Mouse (Mus musculus) heart, adult 9 months (tissue): Measurements from ENCODE around the gene Usp39.

Experiments used
- DNase-seq, 2 experiments: peaks; one replicate each; pipeline ENCODE4 v3.0.0; 2022; ENCODE audit warnings: low spot score in 2 of 2

Gene Usp39

DNA sequence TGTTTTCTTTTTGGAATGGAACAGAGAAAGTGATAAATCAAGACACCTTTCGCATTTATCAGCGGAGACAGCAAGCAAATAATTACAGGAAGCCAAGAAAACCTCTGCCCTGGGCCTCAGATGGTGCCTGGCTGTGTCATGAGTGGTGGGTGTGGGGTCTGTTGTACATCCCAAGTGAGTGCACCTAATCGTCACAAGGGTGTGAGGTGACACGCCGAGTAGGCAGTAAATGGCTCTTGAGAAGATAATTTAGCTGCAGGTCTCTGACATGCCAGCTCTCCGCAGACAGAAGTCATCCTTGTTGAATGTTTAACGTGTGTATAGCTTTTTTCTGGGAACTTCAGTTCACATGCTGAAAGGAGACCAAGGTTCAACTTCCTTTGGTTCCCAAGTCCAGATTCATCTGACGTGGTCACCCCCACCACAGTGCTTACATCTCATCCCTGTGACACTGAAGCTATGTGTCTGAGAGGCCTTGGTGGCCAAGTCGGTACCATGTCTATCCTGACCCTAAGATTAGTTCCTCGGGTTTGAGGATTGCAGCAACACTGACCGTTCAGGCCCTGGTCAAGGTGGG is 42.5 kb downstream of the Usp39 start:
- DNase-seq, result no peak

DNA sequence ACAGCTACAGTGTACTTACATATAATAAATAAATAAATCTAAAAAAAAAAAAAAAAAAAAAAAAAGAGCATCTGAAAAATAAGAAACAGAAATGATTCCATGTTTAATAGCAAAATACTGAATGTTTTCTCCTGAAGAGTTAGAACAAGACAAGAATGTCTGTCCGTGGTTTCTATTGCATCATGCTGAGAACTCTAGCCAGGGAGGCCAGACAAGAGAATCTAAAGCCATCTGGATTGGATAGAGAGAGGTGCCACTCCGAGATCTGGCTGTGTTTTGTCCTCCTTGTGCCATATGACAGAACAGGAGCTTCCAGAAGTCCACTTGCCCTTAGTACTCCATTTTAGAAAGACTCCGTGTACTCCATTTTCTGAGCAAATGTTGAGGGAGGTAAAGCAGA is 47.2 kb downstream of the Usp39 start:
- no peak for DNase-seq

DNA sequence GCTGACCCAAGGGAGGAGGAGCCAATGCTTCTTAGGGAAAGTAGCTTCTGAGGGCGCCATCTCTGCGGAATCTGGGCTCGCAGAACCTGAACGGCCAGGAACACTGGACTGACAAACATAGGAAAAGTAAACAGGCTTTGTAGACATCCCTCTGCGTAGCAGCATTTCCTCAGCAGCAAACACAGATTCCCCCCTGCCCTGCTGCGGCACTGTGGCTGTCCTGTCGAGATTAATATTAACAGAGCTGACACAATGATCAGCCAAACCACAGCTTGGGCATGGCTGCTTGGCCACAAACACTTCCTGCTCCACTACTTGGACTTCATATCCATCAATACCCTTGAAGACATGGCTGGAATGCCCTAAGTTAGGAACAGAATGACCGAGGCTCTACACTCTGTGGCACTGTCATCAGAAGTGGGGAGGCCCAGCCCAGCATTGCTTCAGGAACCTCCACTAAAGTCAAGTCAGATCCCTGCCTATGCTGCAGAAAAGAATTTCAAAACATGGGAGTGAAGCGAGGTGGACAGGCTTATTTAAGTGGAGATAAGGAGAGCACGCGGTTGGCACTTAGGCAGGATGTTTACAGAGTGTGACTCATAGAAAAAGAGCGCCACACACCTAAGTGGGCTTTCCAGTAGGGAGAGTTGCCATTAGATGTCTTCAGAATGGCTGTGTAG is 51.9 kb downstream of the Usp39 start:
- no peak for DNase-seq

GRCm38 (mm10) chr6:72289484-72289883 is 55.5 kb downstream of the Usp39 start:
- no peak for DNase-seq

DNA sequence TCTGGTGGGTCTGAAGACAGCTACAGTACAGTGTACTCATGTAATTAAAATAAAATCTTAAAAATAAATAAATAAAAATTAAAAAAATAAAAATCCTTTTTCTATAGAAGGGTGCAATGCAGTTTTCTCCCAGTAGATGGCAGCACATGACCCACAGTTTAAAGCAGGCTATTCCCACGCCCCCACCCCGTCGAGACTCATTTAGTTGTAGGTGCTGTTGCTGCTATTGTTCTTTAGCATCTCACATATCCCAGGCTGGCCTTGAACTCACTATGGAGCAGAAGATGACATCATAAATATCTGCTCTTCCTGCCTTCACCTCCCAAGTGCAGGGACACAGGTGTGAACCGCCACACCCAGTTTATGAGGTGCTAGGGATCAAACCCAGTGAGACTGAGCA is 61.1 kb downstream of the Usp39 start:
- no peak for DNase-seq

- DNase-seq, result no peak
Observed at GRCm38 (mm10) chr6:72280410-72280998, 64.5 kb downstream of the Usp39 start.

GRCm38 (mm10) chr6:72279505-72279904 is 65.5 kb downstream of the Usp39 start:
- no peak for DNase-seq

GRCm38 (mm10) chr6:72278835-72279234 is 66.1 kb downstream of the Usp39 start:
- no peak for DNase-seq

- DNase-seq, result peak; percentile 88 to 93
Observed at GRCm38 (mm10) chr6:72277508-72278166, 67.3 kb downstream of the Usp39 start.

DNA sequence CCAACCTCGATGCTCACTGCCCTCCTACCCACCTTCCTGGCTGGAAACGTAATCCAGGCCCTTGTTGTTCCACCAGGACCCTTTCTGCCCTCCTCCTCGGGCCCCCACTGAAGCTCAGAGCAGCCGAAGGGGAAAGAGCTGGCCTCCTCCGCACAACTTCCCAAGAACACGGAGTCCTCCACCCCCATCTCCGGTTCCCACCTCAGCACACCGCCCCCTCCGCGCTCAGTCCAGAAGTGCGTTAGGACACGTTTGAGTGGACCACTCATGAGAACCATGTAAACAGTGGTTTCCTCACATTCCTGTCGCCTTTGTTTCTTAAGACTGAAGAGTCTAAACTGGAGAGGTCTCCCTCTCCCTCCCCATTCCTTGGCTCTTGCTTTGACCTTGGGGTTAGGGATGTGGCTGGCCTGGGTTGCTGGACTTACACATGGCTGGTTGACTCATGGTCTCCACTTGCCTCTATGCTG is 68.0 kb downstream of the Usp39 start:
- DNase-seq, result peak; percentile 35 to 69

GRCm38 (mm10) chr6:72276141-72276540 is 68.8 kb downstream of the Usp39 start:
- DNase-seq, result no peak

DNA sequence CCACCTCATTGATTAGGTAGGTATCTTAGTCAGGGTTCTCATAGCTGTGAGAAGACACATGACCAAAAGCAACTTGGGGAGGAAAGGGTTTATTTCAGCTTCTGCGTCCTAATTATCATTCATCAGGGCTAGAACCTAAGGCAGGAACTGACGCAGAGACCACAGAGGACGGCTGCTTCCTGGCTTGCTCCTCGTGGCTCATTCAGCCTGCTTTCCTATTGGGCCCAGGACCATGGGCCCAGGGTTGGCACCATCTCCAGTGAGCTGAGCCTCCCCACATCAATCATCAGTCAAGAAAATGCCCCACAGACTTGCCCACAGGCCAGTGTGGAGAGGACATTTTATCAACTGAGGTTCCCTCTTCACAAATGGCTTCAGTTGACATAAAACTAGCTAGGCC is 69.5 kb downstream of the Usp39 start:
- DNase-seq, result no peak

- no peak for DNase-seq
Observed at GRCm38 (mm10) chr6:72273153-72273552, 71.8 kb downstream of the Usp39 start.

DNA sequence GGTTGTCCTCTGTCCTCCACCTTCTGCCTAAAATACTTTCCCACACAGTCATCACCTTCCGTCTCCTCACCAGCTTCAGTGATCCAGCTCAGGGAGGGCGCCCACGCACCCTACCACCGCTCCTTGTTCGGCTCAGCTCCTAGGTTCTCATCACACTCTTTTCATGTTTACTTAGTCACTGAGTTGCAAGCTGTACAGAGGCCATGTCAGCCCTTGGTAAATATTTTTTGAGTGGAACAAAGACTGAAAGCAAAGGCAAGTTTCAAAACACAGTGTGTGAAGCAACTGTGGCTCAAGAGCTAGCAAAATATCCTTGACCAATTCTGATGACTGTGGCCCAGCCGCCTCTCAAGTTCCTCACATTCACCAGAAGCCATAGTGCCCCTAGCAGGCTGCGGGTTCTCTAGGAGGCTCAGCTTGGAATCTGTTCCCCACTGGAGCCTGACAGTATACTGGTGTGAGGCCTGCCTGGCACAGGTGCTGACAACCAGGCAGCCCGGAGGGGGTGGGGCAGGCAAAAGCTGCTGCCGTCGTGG is 72.8 kb downstream of the Usp39 start:
- DNase-seq, result no peak

DNA sequence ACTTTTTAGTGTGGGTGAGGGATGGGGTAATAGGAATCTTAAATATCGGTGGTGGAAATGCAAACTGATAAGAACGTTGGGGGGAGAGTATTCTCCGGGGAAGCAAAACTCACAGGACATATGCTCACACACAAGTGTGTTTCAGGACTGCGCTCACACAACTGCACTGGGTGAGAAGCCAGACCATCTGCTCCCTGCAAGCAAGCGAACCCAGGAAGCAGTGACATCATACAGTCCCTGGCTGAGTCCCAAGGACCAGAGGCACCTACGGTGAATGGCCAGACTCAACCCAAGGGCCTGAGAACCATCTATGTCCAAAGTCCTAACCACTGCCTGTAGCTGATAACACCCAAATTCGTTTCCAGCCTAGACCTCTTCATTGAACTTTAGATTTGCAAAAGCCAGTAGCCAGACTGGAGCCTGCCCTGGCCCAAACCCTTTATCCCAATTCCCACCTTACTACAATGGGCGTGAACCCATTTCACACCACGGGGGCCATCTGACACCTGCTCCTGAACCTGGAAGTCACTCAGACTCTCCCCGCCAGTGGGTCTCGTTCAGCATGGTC is 73.9 kb downstream of the Usp39 start:
- DNase-seq, result no peak

DNA sequence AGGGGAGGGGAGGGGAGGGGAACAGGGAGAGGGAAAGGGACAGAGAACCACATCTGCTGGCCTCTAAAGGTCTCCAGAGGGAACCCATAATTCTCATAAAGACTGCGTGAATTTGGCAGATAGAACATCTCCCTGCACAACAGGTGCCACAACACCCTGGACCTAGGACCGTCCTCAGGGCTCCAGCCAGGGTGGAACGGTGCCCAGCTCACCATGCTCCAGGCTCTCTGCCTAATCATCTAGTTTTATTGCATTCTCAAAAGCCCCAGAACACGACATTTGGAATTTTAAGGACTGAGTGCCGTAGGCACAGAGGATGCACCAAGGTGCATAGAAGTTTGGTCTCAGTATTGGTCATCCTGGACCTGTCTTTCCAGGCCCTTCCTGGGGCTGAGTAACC is 74.7 kb downstream of the Usp39 start:
- no peak for DNase-seq
